Mouse (Mus musculus) ES-Bruce4 (cell line): ENCODE measurements around the gene Pithd1. TPM values are rescaled to one million over a fixed set of nuclear protein-coding genes. Genes with fewer than 3 reads are reported as not detected.
"Not testable (repeated sequence)": the region's sequence is repeated elsewhere in the genome, so short reads cannot be mapped to it uniquely, and the experiment has no call there.

Experiments used
- H3K27ac ChIP-seq: 2 replicates; pipeline ENCODE4 v1.5.1; 2012; ENCODE audit warnings: low read length, inconsistent platforms; ENCODE audit not compliant: insufficient read depth
- H3K27me3 ChIP-seq: 2 replicates; pipeline ENCODE4 v1.6.1; 2012; ENCODE audit warnings: mild to moderate bottlenecking, low read length, inconsistent platforms; ENCODE audit not compliant: control insufficient read depth, poor library complexity, insufficient read depth, severe bottlenecking
- H3K36me3 ChIP-seq: 2 replicates; pipeline ENCODE4 v1.6.1; 2012; ENCODE audit warnings: inconsistent platforms, mild to moderate bottlenecking, low read length, moderate library complexity; ENCODE audit not compliant: control insufficient read depth, poor library complexity, insufficient read depth, severe bottlenecking
- H3K4me1 ChIP-seq: one replicate; pipeline ENCODE4 v1.8.1; 2011; ENCODE audit warnings: low read length; ENCODE audit not compliant: control insufficient read depth, insufficient read depth
- H3K4me3 ChIP-seq: 2 replicates; pipeline ENCODE4 v1.5.1; 2011; ENCODE audit warnings: low read depth, mild to moderate bottlenecking, low read length
- H3K9ac ChIP-seq: 2 replicates; pipeline ENCODE4 v1.6.1; 2012; ENCODE audit warnings: low read depth, mild to moderate bottlenecking, inconsistent platforms; ENCODE audit not compliant: poor library complexity, severe bottlenecking
- H3K9me3 ChIP-seq: replicated peaks from 2 replicates; pipeline ENCODE4 v1.6.1; 2012; ENCODE audit warnings: mild to moderate bottlenecking, low read length, inconsistent platforms; ENCODE audit not compliant: control insufficient read depth, poor library complexity, insufficient read depth, severe bottlenecking
- CTCF ChIP-seq: IDR thresholded peaks from one replicate; pipeline ENCODE4 v1.8.1; 2011; ENCODE audit warnings: low read depth, low read length
- EP300 ChIP-seq: IDR thresholded peaks from 2 replicates; pipeline ENCODE4 v1.6.1; 2011; ENCODE audit warnings: low read depth, low read length; ENCODE audit not compliant: insufficient read depth
- POLR2A ChIP-seq: IDR thresholded peaks from one replicate; pipeline ENCODE4 v1.8.1; 2011; ENCODE audit warnings: low read length; ENCODE audit not compliant: insufficient read depth
- polyA plus RNA-seq: library from polyadenylated mRNA; stranded (reverse); fragments of >200 nt; gene quantifications from 2 replicates; pipeline ENCODE4 v1.2.4, GENCODE M21; 2011; ENCODE audit warnings: low read depth; ENCODE audit not compliant: missing spikeins, insufficient read depth, insufficient read length

The Pithd1 gene
- polyA plus RNA-seq, 1 experiment = 44.9 TPM

GRCm38 (mm10) chr4:135985769-135986168 is 1.3 kb downstream of the Pithd1 start:
- no peak overlapping the region for H3K27ac ChIP-seq
- H3K36me3 ChIP-seq = peaks cover 5% of the 10 kb centered on the region
- TF ChIP-seq POLR2A = no peak
- TF ChIP-seq CTCF = no peak
- TF ChIP-seq EP300 = no peak
- H3K4me3 ChIP-seq = no peak overlapping the region
- H3K4me1 ChIP-seq = peaks cover 3% of the 10 kb centered on the region
- no peaks in the 10 kb centered on the region for H3K27me3 ChIP-seq
- H3K9me3 ChIP-seq = no peaks in the 10 kb centered on the region
- H3K9ac ChIP-seq = peak overlapping the region; percentile 90

GRCm38 (mm10) chr4:135985193-135985592 is 1.9 kb downstream of the Pithd1 start:
- no peaks in the 10 kb centered on the region for H3K9me3 ChIP-seq
- no peak overlapping the region for H3K9ac ChIP-seq
- H3K27me3 ChIP-seq = no peaks in the 10 kb centered on the region
- H3K36me3 ChIP-seq = peaks cover 5% of the 10 kb centered on the region
- H3K4me1 ChIP-seq = peaks cover 3% of the 10 kb centered on the region
- no peak overlapping the region for H3K4me3 ChIP-seq
- TF ChIP-seq POLR2A (no peak), EP300 (no peak), CTCF (no peak)
- no peak overlapping the region for H3K27ac ChIP-seq

GRCm38 (mm10) chr4:135984556-135984955 is 2.5 kb downstream of the Pithd1 start:
- no peak overlapping the region for H3K9ac ChIP-seq
- no peak for TF ChIP-seq POLR2A
- no peak for TF ChIP-seq EP300
- TF ChIP-seq CTCF = no peak
- H3K4me3 ChIP-seq = no peak overlapping the region
- H3K4me1 ChIP-seq = peaks cover 3% of the 10 kb centered on the region
- no peaks in the 10 kb centered on the region for H3K27me3 ChIP-seq
- no peak overlapping the region for H3K27ac ChIP-seq
- no peaks in the 10 kb centered on the region for H3K9me3 ChIP-seq
- peaks cover 5% of the 10 kb centered on the region for H3K36me3 ChIP-seq

GRCm38 (mm10) chr4:135981524-135982063 is 5.5 kb downstream of the Pithd1 start:
- Histone ChIP-seq H3K9ac (no peak overlapping the region), H3K27me3 (no peaks in the 10 kb centered on the region), H3K4me3 (no peak overlapping the region), H3K27ac (no peak overlapping the region), H3K4me1 (peaks cover 3% of the 10 kb centered on the region), H3K9me3 (no peaks in the 10 kb centered on the region), H3K36me3 (peaks cover 11% of the 10 kb centered on the region)
- TF ChIP-seq CTCF (no peak), POLR2A (no peak), EP300 (no peak)

- not testable (repeated sequence) for H3K9ac ChIP-seq, H3K27me3 ChIP-seq, H3K4me1 ChIP-seq, H3K27ac ChIP-seq, H3K9me3 ChIP-seq, H3K4me3 ChIP-seq
- peaks cover 21% of the 10 kb centered on the region for H3K36me3 ChIP-seq
Measured at GRCm38 (mm10) chr4:135980223-135980622, 6.8 kb downstream of the Pithd1 start.

- Histone ChIP-seq H3K4me3 (no peak overlapping the region), H3K9me3 (no peaks in the 10 kb centered on the region), H3K9ac (no peak overlapping the region), H3K36me3 (peaks cover 16% of the 10 kb centered on the region), H3K4me1 (peaks cover 3% of the 10 kb centered on the region), H3K27me3 (no peaks in the 10 kb centered on the region), H3K27ac (no peak overlapping the region)
- no peak for TF ChIP-seq EP300
- TF ChIP-seq CTCF = no peak
- no peak for TF ChIP-seq POLR2A
Measured at GRCm38 (mm10) chr4:135976146-135976545, 10.9 kb downstream of the Pithd1 start.
